Mouse (Mus musculus) liver, adult 2 months (tissue): ENCODE results near the gene Trappc2.

Source experiments
- CTCF ChIP-seq: fragments of 200-500 bp; IDR thresholded peaks from 2 replicates; pipeline ENCODE4 v1.5.1; 2011; ENCODE audit warnings: low read depth, low read length, control low read depth
- POLR2A ChIP-seq: fragments of 200-500 bp; IDR thresholded peaks from 2 replicates; pipeline ENCODE4 v1.6.1; 2011; ENCODE audit warnings: low read length, control low read depth; ENCODE audit not compliant: insufficient read depth; ENCODE audit errors: extremely low read depth

DNA sequence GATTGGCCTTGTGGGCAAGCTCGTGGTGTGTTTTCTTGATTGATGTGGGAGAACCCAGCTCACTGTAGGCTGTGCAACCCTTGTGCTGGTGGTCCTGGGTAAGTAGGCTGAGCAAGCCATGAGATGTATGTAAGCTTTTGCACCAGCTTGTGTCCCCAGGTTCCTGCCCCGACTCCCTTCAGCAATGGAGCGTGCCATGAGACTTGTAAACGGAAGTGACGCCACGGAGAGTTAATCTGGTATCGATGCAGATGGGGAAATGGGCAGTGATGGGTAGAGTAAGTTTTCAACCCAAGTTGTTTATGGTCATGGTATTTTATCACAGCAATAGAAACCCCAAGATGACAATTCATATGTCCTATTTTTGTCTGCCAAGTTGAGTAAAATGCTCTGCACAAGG is 27.9 kb downstream of the Trappc2 start:
- TF ChIP-seq CTCF (no peak), POLR2A (no peak)
